Mouse (Mus musculus) midbrain, embryonic 15.5 days (tissue): Measurements from ENCODE around the gene BC051019. TPM values are rescaled to one million over a fixed set of nuclear protein-coding genes. Genes with fewer than 3 reads are reported as not detected.

Experiments used
- ATAC-seq: fragments of 200-750 bp; cut with Nextera tagmentation; replicated peaks from 2 replicates; pipeline ENCODE4 v1.8.0; 2017; ENCODE audit warnings: moderate TSS enrichment
- H3K27ac ChIP-seq: fragments of 300-500 bp; sonication (generic); 2 replicates; pipeline ENCODE4 v1.5.1; 2015; ENCODE audit warnings: mild to moderate bottlenecking, inconsistent platforms
- H3K27me3 ChIP-seq: fragments of 300-500 bp; sonication (generic); replicated peaks from 2 replicates; pipeline ENCODE4 v1.6.1; 2015; ENCODE audit warnings: inconsistent platforms
- H3K36me3 ChIP-seq: fragments of 300-500 bp; sonication (generic); replicated peaks from 2 replicates; pipeline ENCODE4 v1.6.1; 2015; ENCODE audit warnings: inconsistent platforms
- H3K4me1 ChIP-seq: fragments of 300-500 bp; sonication (generic); 2 replicates; pipeline ENCODE4 v1.6.1; 2015; ENCODE audit warnings: inconsistent platforms
- H3K4me2 ChIP-seq: fragments of 300-500 bp; sonication (generic); 2 replicates; pipeline ENCODE4 v1.6.1; 2015; ENCODE audit warnings: inconsistent platforms, mild to moderate bottlenecking, moderate library complexity
- H3K4me3 ChIP-seq: fragments of 300-500 bp; sonication (generic); 2 replicates; pipeline ENCODE4 v1.5.1; 2015; ENCODE audit warnings: mild to moderate bottlenecking, inconsistent platforms
- H3K9ac ChIP-seq: fragments of 300-500 bp; sonication (generic); 2 replicates; pipeline ENCODE4 v1.6.1; 2015; ENCODE audit warnings: mild to moderate bottlenecking, inconsistent platforms
- H3K9me3 ChIP-seq: fragments of 300-500 bp; sonication (generic); 2 replicates; pipeline ENCODE4 v1.6.1; 2016; ENCODE audit warnings: inconsistent platforms
- WGBS: fragments of 180-500 bp; shearing (Covaris S2); methylation state at CpG from one replicate; pipeline ENCODE4 v1.1.7; 2015; ENCODE audit warnings: mixed read lengths; 5-methylcytosine and 5-hydroxymethylcytosine counted together
- polyA plus RNA-seq: library from polyadenylated mRNA; unstranded; fragments of >200 nt; fragmentation: Nextera tagmentation; extraction: Ambion mirVana; gene quantifications from 2 replicates; pipeline ENCODE4 v1.2.1, GENCODE M21; 2015

BC051019 gene
- polyA plus RNA-seq, 1 experiment from 2014 or later: 0.23 TPM

DNA sequence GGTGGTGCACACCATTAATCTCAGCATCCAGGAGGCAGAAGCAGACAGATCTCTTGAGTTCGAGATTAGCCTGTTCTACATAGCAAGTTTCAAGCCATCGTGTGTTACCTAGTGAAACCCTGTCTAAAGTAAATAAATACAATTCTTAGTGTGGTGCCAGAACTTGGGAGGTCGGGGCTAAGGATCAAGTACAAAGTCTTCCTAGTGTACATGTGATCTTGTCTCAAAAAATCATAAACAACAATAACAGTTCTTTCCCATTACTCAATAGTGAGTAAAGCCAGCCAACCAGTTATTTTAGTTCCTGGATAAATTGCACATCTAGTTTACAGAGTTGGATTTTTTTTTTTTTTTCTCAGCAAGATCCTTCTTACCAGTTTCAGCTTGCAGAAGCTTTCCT lies 19.2 kb downstream of the BC051019 start:
- Histone ChIP-seq H3K4me3 (peak overlapping the region; percentile 72), H3K9ac (no peak overlapping the region), H3K27me3 (no peaks in the 10 kb centered on the region), H3K4me2 (peak overlapping the region; percentile 83), H3K36me3 (no peaks in the 10 kb centered on the region), H3K9me3 (no peaks in the 10 kb centered on the region), H3K27ac (no peak overlapping the region), H3K4me1 (peaks cover 10% of the 10 kb centered on the region)
- WGBS: 75% methylated on average over 3 of the region's 3 CpGs
- no peak for ATAC-seq

GRCm38 (mm10) chr7:109704016-109704377 lies 19.7 kb downstream of the BC051019 start:
- Histone ChIP-seq H3K27me3 (no peaks in the 10 kb centered on the region), H3K4me3 (peak overlapping the region; percentile 72), H3K36me3 (no peaks in the 10 kb centered on the region), H3K4me1 (peaks cover 10% of the 10 kb centered on the region), H3K27ac (peak overlapping the region; percentile 72), H3K9ac (peak overlapping the region; percentile 60), H3K4me2 (peak overlapping the region; percentile 83), H3K9me3 (no peaks in the 10 kb centered on the region)
- no peak for ATAC-seq
- 1% methylated on average over 17 of the region's 17 CpGs for WGBS

DNA sequence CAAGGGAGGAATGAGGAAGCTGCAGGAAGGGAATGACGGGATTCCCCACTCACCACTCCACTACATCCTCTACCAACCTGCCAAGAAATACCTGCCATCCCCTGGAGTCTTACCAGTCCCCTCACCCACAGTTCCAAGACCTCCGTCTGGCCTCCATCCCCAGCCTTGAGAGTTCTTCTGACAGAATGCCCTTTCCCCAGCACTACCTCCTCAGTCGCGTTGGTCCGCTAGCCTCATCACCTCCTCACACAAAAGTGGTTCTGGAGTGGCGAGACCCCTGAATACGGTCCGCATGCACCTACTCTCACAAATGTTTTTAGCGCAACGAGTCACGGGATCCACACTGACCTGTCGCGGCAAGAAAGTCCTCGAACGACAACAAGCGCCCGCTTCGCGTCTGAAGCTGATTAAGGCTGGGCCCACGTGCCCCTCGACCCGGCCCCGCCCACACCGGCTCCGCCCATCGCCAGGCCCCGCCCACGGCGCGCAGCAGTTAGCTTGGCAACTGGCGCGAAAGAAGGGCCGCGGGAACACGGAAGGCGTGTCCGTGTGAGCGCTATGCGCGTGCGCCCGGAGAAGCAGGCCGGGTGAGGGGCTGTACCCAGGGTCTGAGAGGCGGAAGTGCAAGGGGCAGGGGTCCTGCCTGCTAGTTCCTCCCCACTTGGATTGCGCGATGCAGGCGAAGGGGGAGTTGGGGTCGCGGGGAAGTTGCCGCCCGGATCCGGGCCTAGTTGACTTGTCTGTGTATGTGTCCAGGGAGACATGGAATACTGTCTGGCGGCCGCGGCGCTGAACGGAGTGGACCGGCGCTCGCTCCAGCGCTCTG lies 20.2 kb downstream of the BC051019 start, which contains the start of the genes St5 and Akip1:
TSS of gene St5 (minus strand) at position 416 of the 826 bp plus-strand sequence.
TSS of gene Akip1 (plus strand) at position 501 of the 826 bp plus-strand sequence.
- H3K4me2 ChIP-seq: peak within 1 kb of the TSS; percentile 83
- peak; percentile 97 for ATAC-seq

DNA sequence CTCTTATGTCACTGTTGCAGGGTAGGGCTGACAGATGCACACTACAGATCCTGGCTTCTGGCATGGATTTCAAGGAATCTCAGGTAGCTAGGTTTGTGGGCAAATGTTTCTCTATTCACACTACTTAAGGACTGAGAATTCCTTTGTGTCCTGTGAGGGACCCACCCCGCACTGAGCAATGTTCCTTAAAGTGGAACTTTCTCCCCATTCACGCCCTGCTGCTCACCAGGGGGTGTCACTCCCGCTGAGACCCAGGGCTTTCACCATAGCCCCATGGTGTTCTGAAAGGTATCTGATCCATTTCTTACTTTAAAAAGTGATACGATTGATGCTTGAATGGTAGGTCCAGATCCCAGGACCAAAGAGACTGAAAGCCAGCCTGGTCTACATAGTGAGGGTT lies 20.9 kb downstream of the BC051019 start:
- Histone ChIP-seq H3K9ac (no peak overlapping the region), H3K4me1 (peaks cover 10% of the 10 kb centered on the region), H3K4me2 (peak overlapping the region; percentile 83), H3K4me3 (peak overlapping the region; percentile 72), H3K27ac (no peak overlapping the region), H3K9me3 (no peaks in the 10 kb centered on the region), H3K36me3 (no peaks in the 10 kb centered on the region), H3K27me3 (no peaks in the 10 kb centered on the region)
- ATAC-seq: no peak
- WGBS: 36% methylated on average over 4 of the region's 4 CpGs

More for the DNA sequence above, 20.2 kb downstream of the BC051019 start, which contains the start of the genes St5 and Akip1:
- H3K27ac ChIP-seq: peak within 1 kb of the TSS; percentile 72
- peak within 1 kb of the TSS; percentile 72 for H3K4me3 ChIP-seq
- no peaks in the 10 kb centered on the region for H3K9me3 ChIP-seq
- peak within 1 kb of the TSS; percentile 60 for H3K9ac ChIP-seq
- under 1% methylated on average over 61 of the region's 61 CpGs for whole genome bisulfite sequencing
- no peaks in the 10 kb centered on the region for H3K27me3 ChIP-seq
- peaks cover 10% of the 10 kb centered on the region for H3K4me1 ChIP-seq
- H3K36me3 ChIP-seq: no peaks in the 10 kb centered on the region

DNA sequence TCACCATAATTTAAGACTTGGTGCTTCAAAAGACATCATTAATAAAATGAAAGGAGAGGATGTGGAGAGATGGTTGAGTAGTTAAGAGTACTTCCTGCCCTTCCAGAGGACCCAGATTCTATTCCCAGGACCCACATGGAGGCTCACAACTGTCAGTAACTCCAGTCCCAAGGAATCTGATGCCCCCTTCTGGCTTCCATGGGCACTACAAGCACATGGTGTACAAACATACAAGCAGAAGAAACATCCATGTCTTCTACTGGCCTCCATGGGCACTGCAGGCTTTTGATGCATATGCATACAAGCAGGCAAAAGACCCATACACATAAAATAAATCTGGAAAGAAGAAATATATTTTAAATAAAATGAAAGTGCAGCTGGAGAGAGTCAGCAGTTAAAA lies 23.4 kb downstream of the BC051019 start:
- no peak for ATAC-seq
- Histone ChIP-seq H3K9ac (no peak overlapping the region), H3K4me3 (no peak overlapping the region), H3K4me2 (no peak overlapping the region), H3K36me3 (no peaks in the 10 kb centered on the region), H3K9me3 (no peaks in the 10 kb centered on the region), H3K4me1 (peaks cover 10% of the 10 kb centered on the region), H3K27ac (no peak overlapping the region), H3K27me3 (no peaks in the 10 kb centered on the region)

GRCm38 (mm10) chr7:109695339-109695726 lies 28.3 kb downstream of the BC051019 start:
- H3K27ac ChIP-seq: no peak overlapping the region
- H3K9me3 ChIP-seq: no peaks in the 10 kb centered on the region
- no peak for ATAC-seq
- H3K4me2 ChIP-seq: no peak overlapping the region
- H3K36me3 ChIP-seq: no peaks in the 10 kb centered on the region
- H3K9ac ChIP-seq: no peak overlapping the region
- H3K4me3 ChIP-seq: no peak overlapping the region
- H3K27me3 ChIP-seq: no peaks in the 10 kb centered on the region
- no peaks in the 10 kb centered on the region for H3K4me1 ChIP-seq
- WGBS: 91% methylated on average over 10 of the region's 10 CpGs

- no peak overlapping the region for H3K4me3 ChIP-seq
- no peaks in the 10 kb centered on the region for H3K9me3 ChIP-seq
- ATAC-seq: no peak
- 84% methylated on average over 13 of the region's 13 CpGs for WGBS
- H3K27me3 ChIP-seq: no peaks in the 10 kb centered on the region
- no peak overlapping the region for H3K9ac ChIP-seq
- H3K36me3 ChIP-seq: no peaks in the 10 kb centered on the region
- H3K4me1 ChIP-seq: no peaks in the 10 kb centered on the region
- no peak overlapping the region for H3K27ac ChIP-seq
- no peak overlapping the region for H3K4me2 ChIP-seq
Measured at GRCm38 (mm10) chr7:109694576-109695338, 28.9 kb downstream of the BC051019 start.

- H3K27me3 ChIP-seq: no peaks in the 10 kb centered on the region
- no peak overlapping the region for H3K4me3 ChIP-seq
- ATAC-seq: no peak
- H3K27ac ChIP-seq: no peak overlapping the region
- H3K4me2 ChIP-seq: no peak overlapping the region
- H3K36me3 ChIP-seq: no peaks in the 10 kb centered on the region
- H3K9ac ChIP-seq: no peak overlapping the region
- no peaks in the 10 kb centered on the region for H3K9me3 ChIP-seq
- H3K4me1 ChIP-seq: no peaks in the 10 kb centered on the region
- 95% methylated on average over 5 of the region's 5 CpGs for WGBS
Measured at GRCm38 (mm10) chr7:109690961-109691360, 32.7 kb downstream of the BC051019 start.

- Histone ChIP-seq H3K27me3 (0 out of 2 replicates have a peak, but pooled peaks cover under 1% of the 10 kb centered on the region), H3K4me1 (no peaks in the 10 kb centered on the region), H3K9ac (no peak overlapping the region), H3K4me2 (no peak overlapping the region), H3K27ac (no peak overlapping the region), H3K9me3 (no peaks in the 10 kb centered on the region), H3K36me3 (no peaks in the 10 kb centered on the region), H3K4me3 (no peak overlapping the region)
- 93% methylated on average over 3 of the region's 3 CpGs for WGBS
- ATAC-seq: no peak
Measured at GRCm38 (mm10) chr7:109690101-109690500, 33.5 kb downstream of the BC051019 start.

DNA sequence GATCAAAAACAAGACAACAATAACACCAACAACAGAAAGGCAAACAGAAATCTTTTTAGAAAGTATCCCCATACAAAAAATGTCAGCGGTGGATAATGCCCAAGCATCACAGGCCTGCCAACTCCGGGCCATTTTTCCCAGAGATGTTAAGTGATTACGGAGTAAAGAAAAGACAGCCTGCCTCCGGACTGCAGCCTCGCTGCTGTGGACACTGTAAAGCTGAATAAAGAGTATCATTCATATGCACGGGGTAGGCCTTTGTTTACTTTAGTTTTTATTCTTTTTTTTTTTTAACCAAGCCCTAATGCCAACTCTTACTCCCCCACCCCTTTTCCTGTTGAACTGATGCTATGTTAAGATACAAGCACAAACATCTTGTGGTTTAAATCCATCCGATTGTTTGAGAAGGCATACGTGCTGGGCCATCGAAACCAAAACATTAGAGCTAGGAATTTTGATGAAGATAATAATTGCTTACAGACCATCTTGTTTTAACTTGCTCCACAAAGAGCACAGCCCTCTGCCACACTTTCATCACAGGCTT lies 37.0 kb downstream of the BC051019 start:
- WGBS: 31% methylated on average over 9 of the region's 9 CpGs
- 0 out of 2 replicates have a peak, but pooled peaks cover 3% of the 10 kb centered on the region for H3K27me3 ChIP-seq
- no peak for ATAC-seq

DNA sequence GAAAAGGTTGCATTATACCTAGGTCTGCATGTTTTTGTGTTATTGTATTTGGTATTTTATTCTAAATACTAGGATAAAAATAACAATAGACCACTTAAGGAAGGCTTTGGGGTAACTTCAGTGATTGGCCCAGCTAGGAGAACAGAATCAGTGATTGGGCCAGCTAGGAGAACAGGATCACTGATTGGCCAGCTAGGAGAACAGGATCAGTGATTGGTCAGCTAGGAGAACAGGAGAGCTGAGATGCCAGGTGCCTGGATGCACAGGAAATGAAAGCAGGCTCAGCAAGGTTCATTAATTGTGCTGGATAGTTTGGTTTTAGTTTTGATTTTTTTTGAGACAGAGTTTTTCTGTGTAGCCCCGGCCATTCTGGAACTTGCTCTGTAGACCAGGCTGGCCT lies 42.8 kb downstream of the BC051019 start:
- no peaks in the 10 kb centered on the region for H3K9me3 ChIP-seq
- H3K9ac ChIP-seq: no peak overlapping the region
- no peak overlapping the region for H3K4me2 ChIP-seq
- no peak overlapping the region for H3K4me3 ChIP-seq
- WGBS: 91% methylated on average over 1 of the region's 1 CpGs
- no peaks in the 10 kb centered on the region for H3K4me1 ChIP-seq
- H3K27ac ChIP-seq: no peak overlapping the region
- 0 out of 2 replicates have a peak, but pooled peaks cover 3% of the 10 kb centered on the region for H3K27me3 ChIP-seq
- no peaks in the 10 kb centered on the region for H3K36me3 ChIP-seq
- no peak for ATAC-seq

More for the DNA sequence above, 37.0 kb downstream of the BC051019 start:
- no peaks in the 10 kb centered on the region for H3K4me1 ChIP-seq
- no peak overlapping the region for H3K4me3 ChIP-seq
- H3K36me3 ChIP-seq: no peaks in the 10 kb centered on the region
- no peak overlapping the region for H3K27ac ChIP-seq
- no peak overlapping the region for H3K4me2 ChIP-seq
- H3K9me3 ChIP-seq: no peaks in the 10 kb centered on the region
- H3K9ac ChIP-seq: no peak overlapping the region

DNA sequence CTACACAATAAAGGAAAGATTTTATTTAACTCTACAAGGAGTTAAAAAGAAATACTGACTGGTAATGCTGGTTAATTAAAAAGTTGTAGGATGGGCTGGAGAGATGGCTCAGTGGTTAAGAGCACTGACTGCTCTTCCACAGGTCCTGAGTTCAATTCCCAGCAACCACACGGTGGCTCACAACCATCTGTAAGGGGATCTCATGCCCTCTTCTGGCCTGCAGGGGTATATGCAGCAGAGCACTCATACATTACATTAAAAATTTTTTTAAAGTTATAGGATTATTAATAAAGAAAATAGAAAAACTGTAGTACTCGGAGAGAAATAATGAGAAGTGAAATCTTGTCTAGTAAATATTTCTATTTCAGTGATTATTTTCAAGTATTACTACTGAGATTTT lies 43.4 kb downstream of the BC051019 start:
- no peak for ATAC-seq
- 0 out of 2 replicates have a peak, but pooled peaks cover 3% of the 10 kb centered on the region for H3K27me3 ChIP-seq
- no peak overlapping the region for H3K4me3 ChIP-seq
- 90% methylated on average over 2 of the region's 2 CpGs for WGBS
- H3K27ac ChIP-seq: no peak overlapping the region
- no peaks in the 10 kb centered on the region for H3K4me1 ChIP-seq
- H3K36me3 ChIP-seq: no peaks in the 10 kb centered on the region
- H3K4me2 ChIP-seq: no peak overlapping the region
- H3K9me3 ChIP-seq: no peaks in the 10 kb centered on the region
- no peak overlapping the region for H3K9ac ChIP-seq
